Mouse (Mus musculus): ENCODE results near the gene Psmd5. TPM values are rescaled to one million over a fixed set of nuclear protein-coding genes. Genes with fewer than 3 reads are reported as not detected.

The Psmd5 gene
- polyA plus RNA-seq, 1 experiment = 6.9 TPM

GRCm38 (mm10) chr2:34904849-34905542 is 30.2 kb upstream of the Psmd5 start:
- peak overlapping the region; percentile 49 for H3K4me3 ChIP-seq (ENCODE audit: extremely low read depth, insufficient read depth, insufficient read length)
- 4% methylated on average over 34 of the region's 34 CpGs for WGBS

GRCm38 (mm10) chr2:34903652-34904405 is 29.1 kb upstream of the Psmd5 start:
- DNase-seq (ENCODE audit: low read depth in 1 of 2, low spot score in 2 of 2) = no peak
- Histone ChIP-seq H3K36me3 (ENCODE audit: control insufficient read depth, insufficient read depth, low read length) (no peaks in the 10 kb centered on the region), H3K4me3 (ENCODE audit: extremely low read depth, insufficient read depth, insufficient read length) (no peak overlapping the region), H3K27me3 (ENCODE audit: control insufficient read depth, insufficient read depth, low read length) (no peaks in the 10 kb centered on the region), H3K27ac (ENCODE audit: insufficient read depth, low read length) (no peak overlapping the region), H3K4me1 (ENCODE audit: control insufficient read depth, insufficient read depth, insufficient read length) (peaks cover 10% of the 10 kb centered on the region; the same call in 1 of the 2 replicates)
- TF ChIP-seq CTCF (IDR thresholded peaks at IDR 0.05; ENCODE audit: extremely low read depth, insufficient read depth, insufficient read length, insufficient replicate concordance) (no peak), POLR2A (IDR thresholded peaks at IDR 0.05; ENCODE audit: low read depth, low read length) (no peak)
- WGBS = 97% methylated on average over 4 of the region's 4 CpGs

More at GRCm38 (mm10) chr2:34904849-34905542, 30.2 kb upstream of the Psmd5 start:
- DNase-seq (ENCODE audit: low read depth in 1 of 2, low spot score in 2 of 2) = peak; percentile 92 to 96
- no peaks in the 10 kb centered on the region for H3K27me3 ChIP-seq (ENCODE audit: control insufficient read depth, insufficient read depth, low read length)
- H3K27ac ChIP-seq (ENCODE audit: insufficient read depth, low read length) = peak overlapping the region; percentile 26
- no peaks in the 10 kb centered on the region for H3K36me3 ChIP-seq (ENCODE audit: control insufficient read depth, insufficient read depth, low read length)
- TF ChIP-seq CTCF (IDR thresholded peaks at IDR 0.05; ENCODE audit: extremely low read depth, insufficient read depth, insufficient read length, insufficient replicate concordance) = no peak
- no peak for TF ChIP-seq POLR2A (IDR thresholded peaks at IDR 0.05; ENCODE audit: low read depth, low read length)
- peaks cover 10% of the 10 kb centered on the region; the same call in 1 of the 2 replicates for H3K4me1 ChIP-seq (ENCODE audit: control insufficient read depth, insufficient read depth, insufficient read length)

- Histone ChIP-seq H3K27ac (ENCODE audit: insufficient read depth, low read length) (no peak overlapping the region), H3K4me1 (ENCODE audit: control insufficient read depth, insufficient read depth, insufficient read length) (peaks cover 10% of the 10 kb centered on the region; the same call in 1 of the 2 replicates), H3K4me3 (ENCODE audit: extremely low read depth, insufficient read depth, insufficient read length) (no peak overlapping the region), H3K36me3 (ENCODE audit: control insufficient read depth, insufficient read depth, low read length) (no peaks in the 10 kb centered on the region), H3K27me3 (ENCODE audit: control insufficient read depth, insufficient read depth, low read length) (no peaks in the 10 kb centered on the region)
- DNase-seq (ENCODE audit: low read depth in 1 of 2, low spot score in 2 of 2) = no peak
- 98% methylated on average over 7 of the region's 7 CpGs for WGBS
- TF ChIP-seq CTCF (IDR thresholded peaks at IDR 0.05; ENCODE audit: extremely low read depth, insufficient read depth, insufficient read length, insufficient replicate concordance) (no peak), POLR2A (IDR thresholded peaks at IDR 0.05; ENCODE audit: low read depth, low read length) (no peak)
These were observed 28.4 kb upstream of the Psmd5 start for GRCm38 (mm10) chr2:34903191-34903590.

- no peak for DNase-seq (ENCODE audit: low read depth in 1 of 2, low spot score in 2 of 2)
- Histone ChIP-seq H3K4me3 (ENCODE audit: extremely low read depth, insufficient read depth, insufficient read length) (no peak overlapping the region), H3K4me1 (ENCODE audit: control insufficient read depth, insufficient read depth, insufficient read length) (peaks cover 10% of the 10 kb centered on the region; the same call in 1 of the 2 replicates), H3K27me3 (ENCODE audit: control insufficient read depth, insufficient read depth, low read length) (no peaks in the 10 kb centered on the region), H3K27ac (ENCODE audit: insufficient read depth, low read length) (no peak overlapping the region), H3K36me3 (ENCODE audit: control insufficient read depth, insufficient read depth, low read length) (no peaks in the 10 kb centered on the region)
- TF ChIP-seq CTCF (IDR thresholded peaks at IDR 0.05; ENCODE audit: extremely low read depth, insufficient read depth, insufficient read length, insufficient replicate concordance) = no peak
- no peak for TF ChIP-seq POLR2A (IDR thresholded peaks at IDR 0.05; ENCODE audit: low read depth, low read length)
- 94% methylated on average over 6 of the region's 6 CpGs for WGBS
These were observed 28.0 kb upstream of the Psmd5 start for GRCm38 (mm10) chr2:34902731-34903130.

GRCm38 (mm10) chr2:34901726-34902125 is 27.0 kb upstream of the Psmd5 start:
- H3K27ac ChIP-seq (ENCODE audit: insufficient read depth, low read length) = no peak overlapping the region
- 91% methylated on average over 4 of the region's 4 CpGs for WGBS
- no peaks in the 10 kb centered on the region for H3K36me3 ChIP-seq (ENCODE audit: control insufficient read depth, insufficient read depth, low read length)
- no peak for TF ChIP-seq CTCF (IDR thresholded peaks at IDR 0.05; ENCODE audit: extremely low read depth, insufficient read depth, insufficient read length, insufficient replicate concordance)
- TF ChIP-seq POLR2A (IDR thresholded peaks at IDR 0.05; ENCODE audit: low read depth, low read length) = no peak
- peaks cover 4% of the 10 kb centered on the region; the same call in 1 of the 2 replicates for H3K4me1 ChIP-seq (ENCODE audit: control insufficient read depth, insufficient read depth, insufficient read length)
- H3K27me3 ChIP-seq (ENCODE audit: control insufficient read depth, insufficient read depth, low read length) = no peaks in the 10 kb centered on the region
- H3K4me3 ChIP-seq (ENCODE audit: extremely low read depth, insufficient read depth, insufficient read length) = no peak overlapping the region
- no peak for DNase-seq (ENCODE audit: low read depth in 1 of 2, low spot score in 2 of 2)

GRCm38 (mm10) chr2:34900412-34900811 is 25.6 kb upstream of the Psmd5 start:
- Histone ChIP-seq H3K4me1 (ENCODE audit: control insufficient read depth, insufficient read depth, insufficient read length) (no peaks in the 10 kb centered on the region; the same call in 1 of the 2 replicates), H3K4me3 (ENCODE audit: extremely low read depth, insufficient read depth, insufficient read length) (no peak overlapping the region), H3K27me3 (ENCODE audit: control insufficient read depth, insufficient read depth, low read length) (no peaks in the 10 kb centered on the region), H3K27ac (ENCODE audit: insufficient read depth, low read length) (no peak overlapping the region), H3K36me3 (ENCODE audit: control insufficient read depth, insufficient read depth, low read length) (no peaks in the 10 kb centered on the region)
- 96% methylated on average over 1 of the region's 1 CpGs for WGBS
- TF ChIP-seq CTCF (IDR thresholded peaks at IDR 0.05; ENCODE audit: extremely low read depth, insufficient read depth, insufficient read length, insufficient replicate concordance) = no peak
- DNase-seq (ENCODE audit: low read depth in 1 of 2, low spot score in 2 of 2) = no peak
